Comparison of ENCODE assay signal across 28 mouse cellular contexts in genomic region chr6:40891754-40892153, GRCm38 (mm10). TPM values are rescaled to one million over a fixed set of nuclear protein-coding genes. Genes with fewer than 3 reads are reported as not detected.
DNase-seq lines count a peak whose midpoint lies in the region; ATAC-seq and TF ChIP-seq lines count a peak whose summit lies in the region.
"Had no signal": no experiment of that assay in that cellular context is flagged by ENCODE, and none has a peak within 500 bp of the region (broad histone marks: within the 10 kb centered on the region; RNA-seq: fewer than 3 reads in every experiment).

No protein-coding gene starts in this region.

- TF ChIP-seq EP300 in stomach, postnatal 0 days (optimal IDR thresholded peaks at IDR 0.05): no peak

- H3K4me3 ChIP-seq in stomach, embryonic 15.5 days (replicated peaks): no peak overlapping the region
- no peak overlapping the region for H3K4me3 ChIP-seq in stomach, postnatal 0 days (ENCODE audit: low read depth, low read length)
- H3K4me3 ChIP-seq in liver, embryonic 16.5 days (ENCODE audit: low read depth, low read length): no peak overlapping the region
- no peak overlapping the region for H3K4me3 ChIP-seq in kidney, embryonic 14.5 days (ENCODE audit: low read length)
- H3K4me3 ChIP-seq: embryonic facial prominence, embryonic 13.5 days; limb, embryonic 15.5 days had no signal

- 79% methylated on average over 4 of the region's 4 CpGs for WGBS in stomach, embryonic 15.5 days
- 63% methylated on average over 4 of the region's 4 CpGs for WGBS in stomach, postnatal 0 days
- 27% methylated on average over 4 of the region's 4 CpGs for WGBS in liver, embryonic 16.5 days (ENCODE audit: insufficient replicate concordance)
- 86% methylated on average over 4 of the region's 4 CpGs for WGBS in kidney, embryonic 14.5 days

- no peaks in the 10 kb centered on the region for H3K4me1 ChIP-seq in stomach, embryonic 15.5 days
- no peaks in the 10 kb centered on the region for H3K4me1 ChIP-seq in stomach, postnatal 0 days (replicated peaks; ENCODE audit: control insufficient read depth, insufficient read depth)
- H3K4me1 ChIP-seq in liver, embryonic 16.5 days (ENCODE audit: control insufficient read depth, low read depth, low read length): no peaks in the 10 kb centered on the region
- H3K4me1 ChIP-seq in kidney, embryonic 14.5 days (ENCODE audit: control insufficient read depth, insufficient read depth, low read length): no peaks in the 10 kb centered on the region
- H3K4me1 ChIP-seq: embryonic facial prominence, embryonic 13.5 days; limb, embryonic 15.5 days had no signal

- H3K27me3 ChIP-seq in stomach, embryonic 15.5 days (replicated peaks): no peaks in the 10 kb centered on the region
- no peaks in the 10 kb centered on the region for H3K27me3 ChIP-seq in stomach, postnatal 0 days (ENCODE audit: control insufficient read depth, insufficient read depth, low read length)
- H3K27me3 ChIP-seq in liver, embryonic 16.5 days (ENCODE audit: control insufficient read depth, insufficient read depth, low read depth, low read length): no peaks in the 10 kb centered on the region
- no peaks in the 10 kb centered on the region for H3K27me3 ChIP-seq in kidney, embryonic 14.5 days (ENCODE audit: control insufficient read depth, insufficient read depth, low read length)
- H3K27me3 ChIP-seq: embryonic facial prominence, embryonic 13.5 days; limb, embryonic 15.5 days had no signal

- no peak overlapping the region for H3K9ac ChIP-seq in stomach, embryonic 15.5 days
- H3K9ac ChIP-seq in stomach, postnatal 0 days (ENCODE audit: low read length): no peak overlapping the region
- no peak overlapping the region for H3K9ac ChIP-seq in liver, embryonic 16.5 days (ENCODE audit: low read depth, low read length)
- no peak overlapping the region for H3K9ac ChIP-seq in kidney, embryonic 14.5 days (ENCODE audit: low read depth, low read length)
- H3K9ac ChIP-seq: embryonic facial prominence, embryonic 13.5 days; limb, embryonic 15.5 days had no signal

- no peak overlapping the region for H3K27ac ChIP-seq in stomach, embryonic 15.5 days
- H3K27ac ChIP-seq in stomach, postnatal 0 days (replicated peaks): no peak overlapping the region
- peak overlapping the region; percentile 60 for H3K27ac ChIP-seq in liver, embryonic 16.5 days (ENCODE audit: low read length)
- H3K27ac ChIP-seq in kidney, embryonic 14.5 days (ENCODE audit: low read depth, low read length): no peak overlapping the region
- H3K27ac ChIP-seq: embryonic facial prominence, embryonic 13.5 days; limb, embryonic 15.5 days had no signal

- ATAC-seq in stomach, embryonic 15.5 days (ENCODE audit: insufficient read depth, low FRiP score, low read depth): no peak
- ATAC-seq in stomach, postnatal 0 days (ENCODE audit: low FRiP score, low TSS enrichment): no peak
- peak; percentile 28 for ATAC-seq in granulocyte monocyte progenitor cell, adult 5-6 weeks (replicated peaks; ENCODE audit: poor library complexity, severe bottlenecking)
- no peak for ATAC-seq in liver, embryonic 16.5 days (ENCODE audit: low read depth)
- ATAC-seq in kidney, embryonic 14.5 days (ENCODE audit: low FRiP score, low TSS enrichment): no peak
- ATAC-seq: forebrain, embryonic 14.5 days; midbrain, embryonic 16.5 days; Patski had no signal

- H3K36me3 ChIP-seq in stomach, embryonic 15.5 days: no peaks in the 10 kb centered on the region
- H3K36me3 ChIP-seq in stomach, postnatal 0 days (ENCODE audit: control insufficient read depth, insufficient read depth, low read length): no peaks in the 10 kb centered on the region
- no peaks in the 10 kb centered on the region for H3K36me3 ChIP-seq in liver, embryonic 16.5 days (ENCODE audit: control insufficient read depth, insufficient read depth)
- no peaks in the 10 kb centered on the region for H3K36me3 ChIP-seq in kidney, embryonic 14.5 days (ENCODE audit: control insufficient read depth, insufficient read depth, low read length)
- H3K36me3 ChIP-seq: embryonic facial prominence, embryonic 13.5 days; limb, embryonic 15.5 days had no signal

- no peak for TF ChIP-seq CTCF in stomach, postnatal 0 days (IDR thresholded peaks at IDR 0.05; ENCODE audit: low read depth)

- no peak for DNase-seq in stomach, postnatal 0 days (ENCODE audit: low spot score)
- peak; percentile 32 for DNase-seq in naive thymus-derived CD4-positive, alpha-beta T cell, adult 2 months (ENCODE audit: low read depth)
- DNase-seq in layer of hippocampus, adult 9-11 months: no peak
- DNase-seq: adrenal gland, postnatal 10 days; cerebellum, adult 9-11 months; gastrocnemius, postnatal 25 days; layer of hippocampus, postnatal 36 days; right cerebral cortex, postnatal 25 days had no signal

- 0 out of 2 replicates have a peak overlapping the region, but pooled peaks have one; percentile 13 for H3K4me2 ChIP-seq in stomach, embryonic 15.5 days
- H3K4me2 ChIP-seq in stomach, postnatal 0 days (replicated peaks; ENCODE audit: low read depth): no peak overlapping the region
- no peak overlapping the region for H3K4me2 ChIP-seq in liver, embryonic 16.5 days (ENCODE audit: low read depth, low read length)
- no peak overlapping the region for H3K4me2 ChIP-seq in kidney, embryonic 14.5 days (replicated peaks; ENCODE audit: low read depth, low read length)
- H3K4me2 ChIP-seq: embryonic facial prominence, embryonic 13.5 days; limb, embryonic 15.5 days had no signal

- H3K9me3 ChIP-seq in stomach, embryonic 15.5 days: no peaks in the 10 kb centered on the region
- no peaks in the 10 kb centered on the region for H3K9me3 ChIP-seq in stomach, postnatal 0 days (ENCODE audit: control insufficient read depth, low read length)
- H3K9me3 ChIP-seq in liver, embryonic 16.5 days (replicated peaks; ENCODE audit: control insufficient read depth, low read length): no peaks in the 10 kb centered on the region
- no peaks in the 10 kb centered on the region for H3K9me3 ChIP-seq in kidney, embryonic 14.5 days (ENCODE audit: control insufficient read depth, low read length)
- H3K9me3 ChIP-seq: embryonic facial prominence, embryonic 13.5 days; limb, embryonic 15.5 days had no signal

RNA-seq across cellular contexts. Expression of gene Moxd2, which starts 4.5 kb away (rescaled TPM):
- polyA plus RNA-seq in stomach, embryonic 15.5 days (2015; fragmentation: Nextera tagmentation; extraction: Ambion mirVana): not detected in 2 replicates
- polyA plus RNA-seq in stomach, postnatal 0 days (2015; fragmentation: Nextera tagmentation; extraction: Ambion mirVana): not detected in 2 replicates
- not detected in 2 replicates for total RNA-seq in granulocyte monocyte progenitor cell, adult 5-6 weeks (2014; fragmentation: Nextera tagmentation)
- total RNA-seq in granulocyte monocyte progenitor cell, adult 5-6 weeks (2017): not detected in 2 replicates
- polyA plus RNA-seq in liver, embryonic 16.5 days (2015; fragmentation: Nextera tagmentation; extraction: Ambion mirVana): not detected in 2 replicates
- not detected in 2 replicates for polyA plus RNA-seq in kidney, embryonic 14.5 days (2014; fragmentation: Nextera tagmentation; extraction: Ambion mirVana)
- total RNA-seq: adrenal gland, postnatal 10 days; ES-E14; gastrocnemius, postnatal 25 days; heart, adult 8-10 months; layer of hippocampus, adult 18-20 months; layer of hippocampus, postnatal 36 days; left cerebral cortex, postnatal 25 days had no signal
- polyA plus RNA-seq: brain, embryonic 14.5 days; embryonic facial prominence, embryonic 13.5 days; forebrain, embryonic 14.5 days; heart, postnatal 0 days; hindbrain, embryonic 11.5 days; kidney, embryonic 16.5 days; limb, embryonic 15.5 days; lung, embryonic 16.5 days; midbrain, embryonic 16.5 days; Patski had no signal

RNA-seq across cellular contexts. Expression of gene Prss58, which starts 8.4 kb away (rescaled TPM):
- polyA plus RNA-seq in stomach, embryonic 15.5 days (2015; fragmentation: Nextera tagmentation; extraction: Ambion mirVana): not detected in 2 replicates
- not detected in 2 replicates for polyA plus RNA-seq in stomach, postnatal 0 days (2015; fragmentation: Nextera tagmentation; extraction: Ambion mirVana)
- total RNA-seq in granulocyte monocyte progenitor cell, adult 5-6 weeks (2014; fragmentation: Nextera tagmentation): not detected in 2 replicates
- total RNA-seq in granulocyte monocyte progenitor cell, adult 5-6 weeks (2017): not detected in 2 replicates
- polyA plus RNA-seq in liver, embryonic 16.5 days (2015; fragmentation: Nextera tagmentation; extraction: Ambion mirVana): not detected in 2 replicates
- not detected in 2 replicates for polyA plus RNA-seq in kidney, embryonic 14.5 days (2014; fragmentation: Nextera tagmentation; extraction: Ambion mirVana)
- total RNA-seq: adrenal gland, postnatal 10 days; ES-E14; gastrocnemius, postnatal 25 days; heart, adult 8-10 months; layer of hippocampus, adult 18-20 months; layer of hippocampus, postnatal 36 days; left cerebral cortex, postnatal 25 days had no signal
- polyA plus RNA-seq: brain, embryonic 14.5 days; C2C12; embryonic facial prominence, embryonic 13.5 days; forebrain, embryonic 14.5 days; heart, postnatal 0 days; hindbrain, embryonic 11.5 days; kidney, embryonic 16.5 days; limb, embryonic 15.5 days; lung, embryonic 16.5 days; midbrain, embryonic 16.5 days; Patski had no signal

RNA-seq across cellular contexts. Expression of gene 1700074P13Rik, which starts 48.6 kb away (rescaled TPM):
- polyA plus RNA-seq in stomach, embryonic 15.5 days (2015; fragmentation: Nextera tagmentation; extraction: Ambion mirVana): not detected in 2 replicates
- polyA plus RNA-seq in stomach, postnatal 0 days (2015; fragmentation: Nextera tagmentation; extraction: Ambion mirVana): not detected in 2 replicates
- total RNA-seq in granulocyte monocyte progenitor cell, adult 5-6 weeks (2014; fragmentation: Nextera tagmentation): not detected in 2 replicates
- total RNA-seq in granulocyte monocyte progenitor cell, adult 5-6 weeks (2017): not detected in 2 replicates
- polyA plus RNA-seq in liver, embryonic 16.5 days (2015; fragmentation: Nextera tagmentation; extraction: Ambion mirVana): not detected in 2 replicates
- polyA plus RNA-seq in kidney, embryonic 14.5 days (2014; fragmentation: Nextera tagmentation; extraction: Ambion mirVana): not detected in 2 replicates
- total RNA-seq: adrenal gland, postnatal 10 days; ES-E14; gastrocnemius, postnatal 25 days; heart, adult 8-10 months; layer of hippocampus, adult 18-20 months; layer of hippocampus, postnatal 36 days; left cerebral cortex, postnatal 25 days had no signal
- polyA plus RNA-seq: brain, embryonic 14.5 days; C2C12; embryonic facial prominence, embryonic 13.5 days; forebrain, embryonic 14.5 days; heart, postnatal 0 days; hindbrain, embryonic 11.5 days; kidney, embryonic 16.5 days; limb, embryonic 15.5 days; lung, embryonic 16.5 days; midbrain, embryonic 16.5 days; Patski had no signal

RNA-seq across cellular contexts. Expression of gene Gm4744, which starts 59.9 kb away (rescaled TPM):
- 0.17 and 0.24 TPM in 2 replicates for polyA plus RNA-seq in stomach, embryonic 15.5 days (2015; fragmentation: Nextera tagmentation; extraction: Ambion mirVana)
- polyA plus RNA-seq in stomach, postnatal 0 days (2015; fragmentation: Nextera tagmentation; extraction: Ambion mirVana): not detected in 2 replicates
- total RNA-seq in granulocyte monocyte progenitor cell, adult 5-6 weeks (2014; fragmentation: Nextera tagmentation): not detected in 2 replicates
- total RNA-seq in granulocyte monocyte progenitor cell, adult 5-6 weeks (2017): not detected in 2 replicates
- not detected in 2 replicates for polyA plus RNA-seq in liver, embryonic 16.5 days (2015; fragmentation: Nextera tagmentation; extraction: Ambion mirVana)
- not detected in 2 replicates for polyA plus RNA-seq in kidney, embryonic 14.5 days (2014; fragmentation: Nextera tagmentation; extraction: Ambion mirVana)
- total RNA-seq: adrenal gland, postnatal 10 days; ES-E14; gastrocnemius, postnatal 25 days; heart, adult 8-10 months; layer of hippocampus, adult 18-20 months; layer of hippocampus, postnatal 36 days; left cerebral cortex, postnatal 25 days had no signal
- polyA plus RNA-seq: brain, embryonic 14.5 days; C2C12; embryonic facial prominence, embryonic 13.5 days; forebrain, embryonic 14.5 days; heart, postnatal 0 days; hindbrain, embryonic 11.5 days; kidney, embryonic 16.5 days; limb, embryonic 15.5 days; lung, embryonic 16.5 days; midbrain, embryonic 16.5 days; Patski; testis, adult 2 months had no signal
